Mouse (Mus musculus): Measurements from ENCODE around the gene Ddah2.

GRCm38 (mm10) chr17:35094475-35095365 lies 35.9 kb downstream of the Ddah2 start:
- TF ChIP-seq POLR2A (IDR thresholded peaks at IDR 0.05; ENCODE audit: low read depth, low read length) (no peak), CTCF (IDR thresholded peaks at IDR 0.05; ENCODE audit: borderline replicate concordance, insufficient read depth, low read length) (no peak)

Measured in embryonic fibroblast, embryonic 13.5 days (primary cell).